Mouse (Mus musculus): ENCODE measurements at regions not wholly inside any gene's neighbourhood (a gene's known extent, or its start where the extent isn't known, plus 50 kb on each side); places are given as distances from the start of the nearest gene placed in this dataset.
"Not testable (repeated sequence)": the region's sequence is repeated elsewhere in the genome, so short reads cannot be mapped to it uniquely, and the experiment has no call there.

DNA sequence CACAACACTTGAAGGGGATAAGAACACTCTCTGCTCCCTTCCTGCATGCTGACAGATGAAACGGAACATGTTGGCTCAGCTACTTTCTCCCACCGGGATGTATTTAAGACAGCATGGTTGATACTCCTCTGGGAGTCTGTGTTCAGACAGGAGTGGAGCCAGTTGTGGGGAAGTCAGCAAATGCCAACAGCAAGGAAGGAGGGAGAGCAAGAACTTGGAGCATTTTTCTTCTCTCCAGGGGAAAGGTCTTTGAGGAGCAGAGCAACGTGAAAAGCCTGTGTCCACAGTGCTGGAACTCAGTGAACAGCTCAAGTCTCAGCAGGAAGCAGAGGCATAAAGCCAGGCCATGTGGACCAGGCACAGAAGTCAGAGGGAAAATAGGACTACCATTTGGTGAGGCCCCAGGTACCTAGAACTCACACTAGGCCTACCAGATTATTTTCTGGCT is 188.8 kb upstream of the Dmac1 start:
- Histone ChIP-seq H3K27ac (ENCODE audit: low read depth) (no peak overlapping the region), H3K4me3 (ENCODE audit: low read depth, low read length) (no peak overlapping the region), H3K36me3 (ENCODE audit: insufficient read depth) (no peaks in the 10 kb centered on the region), H3K4me2 (no peak overlapping the region), H3K27me3 (ENCODE audit: insufficient read depth, low read length) (no peaks in the 10 kb centered on the region), H3K9me3 (ENCODE audit: low read depth, low read length) (no peaks in the 10 kb centered on the region), H3K9ac (no peak overlapping the region), H3K4me1 (ENCODE audit: insufficient read depth) (no peaks in the 10 kb centered on the region)
- WGBS, result 56% methylated on average over 3 of the region's 3 CpGs
- TF ChIP-seq CTCF (IDR thresholded peaks at IDR 0.05; ENCODE audit: low read depth), result no peak
- DNase-seq, result no peak
- ATAC-seq (ENCODE audit: insufficient read depth), result no peak

DNA sequence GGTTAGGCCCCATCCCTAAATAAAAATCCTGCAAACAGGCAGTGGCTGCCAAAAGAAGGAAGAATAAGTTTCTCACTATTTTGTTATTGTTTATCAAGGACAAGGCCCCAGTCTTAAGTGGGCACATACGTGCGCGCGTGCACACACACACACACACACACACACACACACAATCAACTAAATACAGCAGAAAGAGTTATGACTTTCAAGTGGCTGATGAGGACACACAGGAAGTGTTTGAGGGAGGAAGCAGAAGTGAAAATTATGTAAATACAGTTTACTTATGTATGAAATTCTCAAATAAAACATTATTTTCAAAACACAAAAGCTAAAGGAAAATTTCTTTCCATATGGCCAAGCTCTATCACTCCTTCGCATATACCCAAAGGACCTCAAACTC is 185.5 kb upstream of the Dmac1 start:
- Histone ChIP-seq H3K4me2 (no peak overlapping the region), H3K27ac (ENCODE audit: low read depth) (no peak overlapping the region), H3K36me3 (ENCODE audit: insufficient read depth) (no peaks in the 10 kb centered on the region), H3K27me3 (ENCODE audit: insufficient read depth, low read length) (no peaks in the 10 kb centered on the region), H3K4me3 (ENCODE audit: low read depth, low read length) (no peak overlapping the region), H3K4me1 (ENCODE audit: insufficient read depth) (no peaks in the 10 kb centered on the region), H3K9ac (no peak overlapping the region), H3K9me3 (ENCODE audit: low read depth, low read length) (no peaks in the 10 kb centered on the region)
- no peak for DNase-seq
- 96% methylated on average over 5 of the region's 5 CpGs for WGBS
- no peak for TF ChIP-seq CTCF (IDR thresholded peaks at IDR 0.05; ENCODE audit: low read depth)
- ATAC-seq (ENCODE audit: insufficient read depth), result no peak

DNA sequence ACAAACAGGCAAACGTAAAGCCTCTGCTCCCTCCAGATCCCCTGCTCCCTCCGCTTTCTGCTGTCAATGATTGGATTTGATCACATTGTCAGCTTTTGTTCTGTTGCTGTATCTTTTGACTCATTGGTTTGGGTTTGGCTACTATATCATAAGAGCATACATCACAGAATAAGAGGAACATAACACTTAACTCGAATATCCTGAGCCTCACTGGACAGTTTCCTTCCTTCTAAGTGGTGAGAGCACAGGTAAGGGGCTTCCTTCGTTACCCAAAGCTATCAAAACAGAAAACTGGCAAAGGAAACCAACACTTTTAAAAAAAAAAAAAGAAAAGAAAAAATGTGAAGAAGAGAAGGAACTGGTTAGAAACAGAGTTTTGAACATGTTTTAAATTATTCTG is 171.4 kb upstream of the Dmac1 start:
- H3K9ac ChIP-seq, result no peak overlapping the region
- no peaks in the 10 kb centered on the region for H3K4me1 ChIP-seq (ENCODE audit: insufficient read depth)
- no peaks in the 10 kb centered on the region for H3K9me3 ChIP-seq (ENCODE audit: low read depth, low read length)
- no peaks in the 10 kb centered on the region for H3K27me3 ChIP-seq (ENCODE audit: insufficient read depth, low read length)
- ATAC-seq (ENCODE audit: insufficient read depth) (no peak), DNase-seq (no peak)
- no peak overlapping the region for H3K4me3 ChIP-seq (ENCODE audit: low read depth, low read length)
- H3K27ac ChIP-seq (ENCODE audit: low read depth), result no peak overlapping the region
- H3K4me2 ChIP-seq, result no peak overlapping the region
- H3K36me3 ChIP-seq (ENCODE audit: insufficient read depth), result no peaks in the 10 kb centered on the region
- TF ChIP-seq CTCF (IDR thresholded peaks at IDR 0.05; ENCODE audit: low read depth), result no peak
- 39% methylated on average over 4 of the region's 4 CpGs for WGBS

DNA sequence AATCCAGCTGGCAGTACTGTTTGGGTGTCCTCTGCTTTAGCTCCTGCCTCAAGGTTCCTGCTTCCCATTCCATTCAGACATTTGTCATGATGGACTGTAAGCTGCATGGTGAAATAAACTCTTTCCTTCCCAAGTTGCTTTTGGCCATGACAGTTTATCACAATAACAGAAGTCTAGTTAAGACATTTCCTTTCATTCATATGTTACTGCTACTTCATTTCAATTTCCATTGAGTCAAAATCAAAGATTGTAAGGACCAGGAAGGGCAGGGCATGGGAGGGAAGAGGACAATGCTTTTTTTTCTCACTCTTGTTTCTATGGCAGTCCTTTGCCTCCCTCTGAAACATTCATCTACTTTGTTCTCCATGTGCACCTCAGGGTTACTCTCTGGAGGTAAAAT is 145.2 kb upstream of the Dmac1 start:
- no peaks in the 10 kb centered on the region for H3K9me3 ChIP-seq (ENCODE audit: low read depth, low read length)
- no peak overlapping the region for H3K27ac ChIP-seq (ENCODE audit: low read depth)
- no peak for TF ChIP-seq CTCF (IDR thresholded peaks at IDR 0.05; ENCODE audit: low read depth)
- ATAC-seq (ENCODE audit: insufficient read depth) (no peak), DNase-seq (no peak)
- H3K36me3 ChIP-seq (ENCODE audit: insufficient read depth), result no peaks in the 10 kb centered on the region
- H3K4me3 ChIP-seq (ENCODE audit: low read depth, low read length), result no peak overlapping the region
- no peaks in the 10 kb centered on the region for H3K27me3 ChIP-seq (ENCODE audit: insufficient read depth, low read length)
- H3K4me1 ChIP-seq (ENCODE audit: insufficient read depth), result no peaks in the 10 kb centered on the region
- no peak overlapping the region for H3K9ac ChIP-seq
- H3K4me2 ChIP-seq, result no peak overlapping the region

DNA sequence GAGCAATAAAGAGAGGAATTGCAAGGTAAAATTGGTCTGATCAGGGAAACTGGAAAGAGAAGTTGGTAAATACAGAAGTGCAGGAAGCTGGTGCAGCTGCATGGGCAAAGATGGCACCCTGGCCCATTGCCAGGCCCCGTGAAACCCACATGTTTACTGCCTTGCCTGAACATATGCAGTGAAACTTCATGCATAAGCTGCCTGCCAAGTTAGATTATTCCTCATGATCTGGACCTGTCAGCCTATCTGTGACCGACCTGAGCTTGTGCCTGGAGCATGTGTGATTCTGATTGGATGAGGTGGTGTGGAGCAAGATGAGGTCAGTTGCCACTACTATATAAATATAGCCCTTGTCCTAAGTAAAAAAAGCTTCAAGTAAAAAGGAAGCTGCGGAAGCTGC is 122.6 kb upstream of the Dmac1 start:
- not testable (repeated sequence) for DNase-seq; H3K4me1 ChIP-seq (ENCODE audit: insufficient read depth); H3K27ac ChIP-seq (ENCODE audit: low read depth); H3K27me3 ChIP-seq (ENCODE audit: insufficient read depth, low read length); H3K4me2 ChIP-seq; H3K36me3 ChIP-seq (ENCODE audit: insufficient read depth); ATAC-seq (ENCODE audit: insufficient read depth); H3K9ac ChIP-seq; H3K4me3 ChIP-seq (ENCODE audit: low read depth, low read length); H3K9me3 ChIP-seq (ENCODE audit: low read depth, low read length)
- WGBS, result 80% methylated on average over 3 of the region's 3 CpGs

DNA sequence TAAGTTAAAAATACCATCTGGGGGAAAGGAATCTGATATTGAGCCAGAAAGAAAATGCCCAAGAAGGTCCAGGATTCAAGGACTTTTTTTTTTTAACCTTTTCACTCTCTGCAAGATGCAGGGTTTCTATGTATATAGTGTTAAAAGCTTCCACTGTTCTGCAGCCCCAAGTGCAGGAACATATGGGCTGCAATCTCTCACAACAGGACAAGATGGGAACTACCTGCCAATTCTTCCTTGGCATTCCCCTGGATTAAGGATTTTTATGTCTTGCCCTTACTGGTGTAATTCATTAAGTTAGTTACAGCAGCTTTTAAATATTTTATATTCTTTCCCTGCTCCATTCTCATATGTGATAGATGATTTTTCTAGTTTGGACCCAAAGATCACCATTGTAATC is 116.9 kb upstream of the Dmac1 start:
- H3K4me3 ChIP-seq (ENCODE audit: low read depth, low read length), result no peak overlapping the region
- H3K9ac ChIP-seq, result no peak overlapping the region
- ATAC-seq (ENCODE audit: insufficient read depth) (no peak), DNase-seq (no peak)
- no peaks in the 10 kb centered on the region for H3K36me3 ChIP-seq (ENCODE audit: insufficient read depth)
- no peak for TF ChIP-seq CTCF (IDR thresholded peaks at IDR 0.05; ENCODE audit: low read depth)
- no peak overlapping the region for H3K4me2 ChIP-seq
- no peak overlapping the region for H3K27ac ChIP-seq (ENCODE audit: low read depth)
- no peaks in the 10 kb centered on the region for H3K4me1 ChIP-seq (ENCODE audit: insufficient read depth)
- H3K27me3 ChIP-seq (ENCODE audit: insufficient read depth, low read length), result no peaks in the 10 kb centered on the region
- no peaks in the 10 kb centered on the region for H3K9me3 ChIP-seq (ENCODE audit: low read depth, low read length)

DNA sequence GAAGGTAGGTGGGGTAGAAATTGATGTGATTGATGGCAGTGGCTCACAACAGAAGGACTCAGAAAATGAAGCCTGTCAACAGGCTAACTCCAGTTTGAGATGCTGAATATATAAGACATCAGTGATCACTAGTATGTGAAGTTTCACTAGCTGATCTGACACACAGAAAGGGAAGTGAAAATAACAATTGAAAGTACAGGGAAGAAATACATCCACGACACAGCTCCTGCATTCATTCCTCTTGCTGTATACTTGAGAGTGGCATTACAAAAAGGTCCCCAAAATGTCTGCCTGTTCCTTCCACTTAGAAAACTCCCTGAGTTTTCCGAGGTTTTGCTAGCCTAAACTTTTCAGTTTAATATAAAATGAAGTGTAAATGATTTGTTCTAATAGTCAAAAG is 116.2 kb upstream of the Dmac1 start:
- H3K27ac ChIP-seq (ENCODE audit: low read depth), result no peak overlapping the region
- H3K4me1 ChIP-seq (ENCODE audit: insufficient read depth), result no peaks in the 10 kb centered on the region
- no peak for TF ChIP-seq CTCF (IDR thresholded peaks at IDR 0.05; ENCODE audit: low read depth)
- H3K36me3 ChIP-seq (ENCODE audit: insufficient read depth), result no peaks in the 10 kb centered on the region
- no peak overlapping the region for H3K4me3 ChIP-seq (ENCODE audit: low read depth, low read length)
- ATAC-seq (ENCODE audit: insufficient read depth), result no peak
- 46% methylated on average over 2 of the region's 2 CpGs for WGBS
- H3K27me3 ChIP-seq (ENCODE audit: insufficient read depth, low read length), result no peaks in the 10 kb centered on the region
- no peak overlapping the region for H3K9ac ChIP-seq
- H3K4me2 ChIP-seq, result no peak overlapping the region
- H3K9me3 ChIP-seq (ENCODE audit: low read depth, low read length), result no peaks in the 10 kb centered on the region
- no peak for DNase-seq

DNA sequence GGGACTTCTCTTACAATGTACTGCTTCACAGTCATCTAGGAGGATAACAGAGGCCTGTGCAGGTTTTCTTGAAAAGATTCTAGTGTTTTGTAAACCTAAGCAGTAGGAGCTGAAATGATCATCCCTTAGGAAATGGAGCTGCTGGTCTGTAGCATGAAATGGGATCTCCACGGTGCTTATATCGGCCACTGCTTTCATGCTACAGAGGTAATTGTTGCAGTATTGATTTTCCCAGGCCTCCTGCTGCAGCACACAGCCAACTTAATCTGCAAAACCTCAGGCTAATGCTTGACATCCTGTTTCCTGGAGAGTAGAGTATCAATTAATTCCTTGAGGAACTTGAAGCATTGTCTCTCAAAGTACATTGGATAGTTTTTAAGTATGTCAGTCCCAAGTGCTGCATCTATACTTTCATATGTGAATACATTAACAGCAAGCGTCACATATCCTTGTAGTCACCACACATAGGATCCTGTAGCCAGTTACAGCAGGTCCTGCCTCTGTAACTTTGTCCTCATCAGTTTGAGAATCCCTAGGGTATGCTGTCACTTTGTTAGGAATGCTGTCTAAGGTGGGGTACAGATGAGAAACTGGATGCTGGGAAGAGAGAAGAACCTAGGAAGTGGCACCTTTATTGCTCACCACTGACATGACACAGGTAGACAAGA is 108.3 kb upstream of the Dmac1 start:
- Histone ChIP-seq H3K4me3 (ENCODE audit: low read depth, low read length) (no peak overlapping the region), H3K27me3 (ENCODE audit: insufficient read depth, low read length) (no peaks in the 10 kb centered on the region), H3K9ac (no peak overlapping the region), H3K9me3 (ENCODE audit: low read depth, low read length) (no peaks in the 10 kb centered on the region), H3K4me1 (ENCODE audit: insufficient read depth) (no peaks in the 10 kb centered on the region), H3K27ac (ENCODE audit: low read depth) (no peak overlapping the region), H3K4me2 (no peak overlapping the region), H3K36me3 (ENCODE audit: insufficient read depth) (no peaks in the 10 kb centered on the region)
- WGBS, result 76% methylated on average over 3 of the region's 3 CpGs
- no peak for TF ChIP-seq CTCF (IDR thresholded peaks at IDR 0.05; ENCODE audit: low read depth)
- no peak for ATAC-seq (ENCODE audit: insufficient read depth)
- no peak for DNase-seq

All from lung, embryonic 14.5 days (tissue).